Mouse (Mus musculus) heart, adult 18-20 months (tissue): ENCODE measurements around the gene Hist1h2ab. TPM values are rescaled to one million over a fixed set of nuclear protein-coding genes. Genes with fewer than 3 reads are reported as not detected.
A peak's percentile ranks its signal among the peaks of the same experiment; 100 is the strongest.

ENCODE experiments used
- DNase-seq, 2 experiments: peaks; one replicate each; pipeline ENCODE4 v3.0.0; 2021 to 2022; ENCODE audit warnings: mixed read lengths in 1 of 2
- total RNA-seq, 2 experiments: library from RNA; stranded (reverse); gene quantifications; 2 replicates each; pipeline ENCODE4 v1.2.3; 2021

Hist1h2ab gene
- total RNA-seq, 2 experiments from 2014 or later: 5.8 to 6.8 TPM

DNA sequence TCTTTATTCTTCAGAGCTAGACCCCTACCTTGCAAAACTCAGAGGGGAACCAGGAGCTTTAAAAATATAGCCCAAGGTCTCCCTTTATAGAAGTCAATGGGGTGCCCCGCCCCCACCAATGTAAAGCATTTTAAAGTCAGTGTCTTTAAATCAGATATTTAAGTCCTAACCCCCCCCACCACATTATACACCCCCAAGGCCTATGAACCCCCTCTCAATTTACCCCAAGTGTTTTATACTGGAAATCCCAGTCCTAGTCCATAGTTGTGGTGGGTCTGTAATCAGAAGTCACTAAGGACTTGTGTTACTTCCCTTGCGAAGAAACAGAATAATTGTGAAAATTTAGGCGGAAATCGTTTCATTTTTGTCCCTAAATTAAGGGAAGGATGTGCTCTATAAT, 12.9 kb upstream of the Hist1h2ab start:
- no peak for DNase-seq

- peak; percentile 92 to 94 for DNase-seq
These were observed 12.3 kb upstream of the Hist1h2ab start, which contains the start of gene Hist1h1c for GRCm38 (mm10) chr13:23738677-23739068. Gene Hist1h1c (plus strand): TSS chr13:23738808.

GRCm38 (mm10) chr13:23739069-23739921, 11.6 kb upstream of the Hist1h2ab start:
- peak; percentile 94 to 99 for DNase-seq

DNA sequence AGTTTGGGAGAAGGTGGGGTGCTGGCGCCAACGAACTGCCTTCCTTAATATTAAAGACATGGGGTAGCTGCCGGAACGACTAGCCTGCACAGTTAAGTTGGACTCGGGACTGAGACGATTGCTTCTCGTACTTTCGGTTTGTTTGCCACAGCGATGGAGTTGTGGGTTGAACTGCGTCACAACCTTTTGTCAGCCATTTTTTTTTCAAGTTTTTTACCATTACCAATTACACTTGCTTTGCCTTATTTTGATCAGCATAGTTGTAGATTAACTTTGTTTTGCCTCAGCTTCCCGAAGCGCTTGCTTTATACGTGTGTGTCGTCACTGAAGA, 11.0 kb upstream of the Hist1h2ab start:
- DNase-seq: no peak

- peak in 1 of 2 experiments; percentile 43 for DNase-seq
These were observed 10.6 kb upstream of the Hist1h2ab start for GRCm38 (mm10) chr13:23740256-23740840.

- no peak for DNase-seq
These were observed 10.0 kb upstream of the Hist1h2ab start for GRCm38 (mm10) chr13:23740910-23741309.

GRCm38 (mm10) chr13:23742007-23742406, 8.9 kb upstream of the Hist1h2ab start:
- no peak for DNase-seq

DNA sequence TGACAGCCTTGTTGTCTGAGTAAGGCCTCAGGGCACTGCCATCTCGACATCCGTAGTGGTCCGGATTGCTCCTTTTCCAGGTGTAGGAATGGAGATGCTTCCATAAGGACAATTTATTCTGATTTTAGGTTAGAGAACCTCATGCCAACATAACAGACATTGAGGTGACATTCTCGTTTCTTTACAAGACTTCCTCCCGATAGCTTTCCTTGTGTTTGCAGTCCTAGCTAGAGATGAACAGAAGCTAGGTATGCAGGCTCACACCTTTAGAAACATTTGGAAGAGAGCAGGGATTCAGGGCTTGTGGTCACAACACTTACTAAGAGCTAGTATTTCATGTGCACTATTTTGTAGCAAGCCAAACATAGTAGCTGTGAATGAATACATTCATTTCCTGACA, 7.7 kb upstream of the Hist1h2ab start:
- DNase-seq: no peak

- DNase-seq: no peak
These were observed 7.0 kb upstream of the Hist1h2ab start for GRCm38 (mm10) chr13:23743963-23744362.

- no peak for DNase-seq
These were observed 6.2 kb upstream of the Hist1h2ab start for GRCm38 (mm10) chr13:23744421-23745380.

- DNase-seq: peak; percentile 82 to 95
These were observed 5.4 kb upstream of the Hist1h2ab start, which contains the start of gene Hist1h3c for GRCm38 (mm10) chr13:23745381-23746161. Gene Hist1h3c (minus strand): TSS chr13:23745602.

DNA sequence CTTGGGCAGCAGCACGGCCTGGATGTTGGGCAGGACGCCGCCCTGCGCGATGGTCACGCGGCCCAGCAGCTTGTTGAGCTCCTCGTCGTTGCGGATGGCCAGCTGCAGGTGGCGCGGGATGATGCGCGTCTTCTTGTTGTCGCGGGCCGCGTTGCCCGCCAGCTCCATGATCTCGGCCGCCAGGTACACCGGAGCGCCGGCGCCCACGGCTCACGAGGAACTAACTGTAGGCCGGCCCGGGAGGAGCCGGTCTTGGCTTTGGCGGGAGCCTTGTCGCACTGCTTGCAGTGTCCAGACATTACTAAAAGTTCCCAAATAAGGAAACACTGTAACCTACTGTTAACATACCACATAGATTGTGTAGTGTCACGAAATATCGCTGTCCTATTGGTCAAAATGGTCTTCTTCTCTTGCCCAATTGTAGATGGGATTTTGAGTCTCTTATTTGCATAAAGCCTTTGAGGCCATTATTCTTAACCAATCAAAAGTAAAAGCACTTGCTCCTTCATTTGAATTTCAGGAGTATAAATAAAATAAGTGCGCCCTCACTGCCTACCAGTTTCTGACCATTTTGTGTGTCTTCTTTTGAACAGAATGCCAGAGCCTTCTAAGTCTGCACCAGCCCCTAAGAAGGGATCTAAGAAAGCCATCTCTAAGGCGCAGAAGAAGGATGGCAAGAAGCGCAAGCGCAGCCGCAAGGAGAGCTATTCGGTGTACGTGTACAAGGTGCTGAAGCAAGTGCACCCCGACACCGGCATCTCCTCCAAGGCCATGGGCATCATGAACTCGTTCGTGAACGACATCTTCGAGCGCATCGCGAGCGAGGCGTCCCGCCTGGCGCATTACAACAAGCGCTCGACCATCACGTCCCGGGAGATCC, 4.5 kb upstream of the Hist1h2ab start, which contains the start of gene Hist1h2bb:
Gene Hist1h2bb, plus strand, starts transcription at position 534 of the 880 bp plus-strand sequence.
- DNase-seq: peak; percentile 83 to 85

GRCm38 (mm10) chr13:23747081-23747891, 3.6 kb upstream of the Hist1h2ab start:
- no peak for DNase-seq

DNA sequence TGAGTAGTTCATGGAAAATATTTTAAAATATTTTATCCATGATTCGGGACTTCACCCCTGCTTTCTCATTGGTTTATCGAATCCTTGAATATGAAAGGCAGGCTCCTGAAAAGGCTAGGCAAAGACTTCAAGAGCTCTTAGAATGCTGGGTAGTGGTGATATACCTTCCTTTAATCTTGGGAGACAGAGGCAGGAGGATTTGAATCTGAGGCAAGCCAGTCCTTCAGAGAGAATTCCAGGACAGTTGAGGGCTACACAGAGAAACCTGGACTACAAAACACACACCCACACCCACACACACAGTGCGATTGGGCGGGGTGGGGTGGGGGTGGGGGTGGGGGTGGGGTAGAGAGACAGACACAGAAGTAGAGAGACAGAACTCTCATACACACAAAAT, 3.0 kb upstream of the Hist1h2ab start:
- DNase-seq: no peak

GRCm38 (mm10) chr13:23749563-23750121, 1.3 kb upstream of the Hist1h2ab start:
- no peak for DNase-seq

DNA sequence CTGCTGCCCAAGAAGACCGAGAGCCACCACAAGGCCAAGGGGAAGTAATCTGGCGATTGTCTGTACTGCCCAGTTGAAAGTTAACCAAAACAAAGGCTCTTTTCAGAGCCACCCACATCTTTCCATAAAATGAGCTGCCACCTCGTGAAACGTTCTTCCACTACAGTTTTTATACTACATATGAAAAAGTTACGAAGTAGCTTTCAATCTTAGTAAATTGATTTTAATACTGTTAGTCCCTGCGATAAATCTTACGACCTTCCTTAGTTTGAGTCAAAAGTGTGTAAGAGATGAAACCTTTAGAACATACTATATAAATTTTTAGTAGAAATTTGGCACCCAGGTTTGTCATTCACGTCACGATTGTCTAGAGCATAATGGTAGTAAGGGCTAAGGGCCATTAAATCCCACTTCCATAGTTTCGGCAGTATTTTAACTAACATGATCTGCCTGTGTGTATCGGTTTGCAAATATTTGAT, 591 bp downstream of the Hist1h2ab start:
- DNase-seq: no peak

- DNase-seq: peak; percentile 80 to 89
These were observed 1.3 kb downstream of the Hist1h2ab start, which contains the start of gene Hist1h3b for GRCm38 (mm10) chr13:23752067-23752741. Gene Hist1h3b (plus strand): TSS chr13:23752267.

GRCm38 (mm10) chr13:23752742-23753172, 1.8 kb downstream of the Hist1h2ab start:
- DNase-seq: no peak
